Mouse (Mus musculus) myocyte (in vitro differentiated cells): ENCODE results near the gene Olfr1497.
"Not testable (repeated sequence)": the region's sequence is repeated elsewhere in the genome, so short reads cannot be mapped to it uniquely, and the experiment has no call there.

Source experiments
- MYOD1 ChIP-seq, 3 experiments: IDR thresholded peaks; one replicate each; pipeline ENCODE4 v1.6.1; 2011; ENCODE audit warnings: control low read depth in 2 of 3, low read depth in 2 of 3, mild to moderate bottlenecking in 2 of 3, moderate library complexity in 1 of 3; ENCODE audit not compliant: insufficient read length in 2 of 3, control insufficient read depth in 1 of 3
- POLR2A ChIP-seq: IDR thresholded peaks from one replicate; pipeline ENCODE4 v1.6.1; 2011; ENCODE audit warnings: low read depth, mild to moderate bottlenecking, control low read depth, moderate library complexity; ENCODE audit not compliant: insufficient read length

- TF ChIP-seq MYOD1 (IDR thresholded peaks at IDR 0.05; ENCODE audit: control insufficient read depth in 1 of 3, insufficient read length in 2 of 3, low read depth in 2 of 3); POLR2A: not testable (repeated sequence)
Measured at GRCm38 (mm10) chr19:13805486-13805885, 7.5 kb upstream of the Olfr1497 start.
